Mouse (Mus musculus): ENCODE measurements at regions not wholly inside any gene's neighbourhood (a gene's known extent, or its start where the extent isn't known, plus 50 kb on each side); places are given as distances from the start of the nearest gene placed in this dataset.

DNA sequence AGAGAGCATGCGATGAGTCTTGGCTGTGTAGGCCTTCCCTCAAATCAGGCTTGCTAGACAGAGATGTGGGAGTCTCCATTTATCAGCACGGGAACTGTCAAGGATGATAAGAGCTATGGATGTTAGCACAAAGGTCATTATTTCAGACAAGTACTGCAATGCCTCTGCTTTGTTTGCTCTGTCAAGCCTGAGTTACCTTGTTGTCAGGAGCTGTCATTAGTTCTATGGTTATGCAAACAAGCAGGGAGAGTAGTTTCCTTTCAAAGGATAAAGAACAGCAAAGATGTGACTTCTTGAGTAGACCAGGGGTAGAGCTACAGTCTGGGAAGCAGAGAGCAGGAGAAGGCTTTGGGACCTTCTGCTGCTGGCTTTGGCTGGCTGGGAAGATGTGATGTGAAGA is 461.5 kb upstream of the Btbd3 start:
- TF ChIP-seq POLR2A (IDR thresholded peaks at IDR 0.05; ENCODE audit: low read depth, low read length) (no peak), CTCF (IDR thresholded peaks at IDR 0.05; ENCODE audit: extremely low read depth, insufficient read depth, insufficient read length, insufficient replicate concordance) (no peak)
